Mouse (Mus musculus): ENCODE data around the gene Rftn1.

- TF ChIP-seq USF1 (IDR thresholded peaks at IDR 0.05; ENCODE audit: low read depth, low read length) (no peak), CTCF (conservative IDR thresholded peaks at IDR 0.05 in 1 of 2, IDR thresholded peaks at IDR 0.05 in 1 of 2; ENCODE audit: low read depth in 2 of 2, low read length in 2 of 2) (no peak), USF2 (conservative IDR thresholded peaks at IDR 0.05; ENCODE audit: low read depth, low read length) (no peak), UBTF (IDR thresholded peaks at IDR 0.05; ENCODE audit: low read depth, low read length) (no peak), POLR2A (IDR thresholded peaks at IDR 0.05; ENCODE audit: low read depth, low read length) (no peak), MAX (IDR thresholded peaks at IDR 0.05; ENCODE audit: low read length) (no peak)
Observed at GRCm38 (mm10) chr17:50122555-50122954, 67.9 kb downstream of the Rftn1 start.
